Mouse (Mus musculus) neural tube, embryonic 12.5 days (tissue): ENCODE measurements at regions not wholly inside any gene's neighbourhood (a gene's known extent, or its start where the extent isn't known, plus 50 kb on each side); places are given as distances from the start of the nearest gene placed in this dataset.

Source experiments
- ATAC-seq: fragments of 200-750 bp; cut with Nextera tagmentation; 2 replicates; pipeline ENCODE4 v1.8.0; 2017; ENCODE audit warnings: low read depth, mild to moderate bottlenecking, moderate TSS enrichment, moderate library complexity; ENCODE audit not compliant: low FRiP score
- H3K27ac ChIP-seq: fragments of 300-500 bp; sonication (generic); 2 replicates; pipeline ENCODE4 v1.5.1; 2016
- H3K27me3 ChIP-seq: fragments of 300-500 bp; sonication (generic); replicated peaks from 2 replicates; pipeline ENCODE4 v1.6.1; 2016; ENCODE audit warnings: mild to moderate bottlenecking
- H3K36me3 ChIP-seq: fragments of 300-500 bp; sonication (generic); 2 replicates; pipeline ENCODE4 v1.6.1; 2016; ENCODE audit warnings: mild to moderate bottlenecking
- H3K4me1 ChIP-seq: fragments of 300-500 bp; sonication (generic); 2 replicates; pipeline ENCODE4 v1.6.1; 2016
- H3K4me2 ChIP-seq: fragments of 300-500 bp; sonication (generic); replicated peaks from 2 replicates; pipeline ENCODE4 v1.6.1; 2016; ENCODE audit warnings: mild to moderate bottlenecking
- H3K4me3 ChIP-seq: fragments of 300-500 bp; sonication (generic); 2 replicates; pipeline ENCODE4 v1.5.1; 2016
- H3K9ac ChIP-seq: fragments of 300-500 bp; sonication (generic); 2 replicates; pipeline ENCODE4 v1.6.1; 2016; ENCODE audit warnings: mild to moderate bottlenecking
- H3K9me3 ChIP-seq: fragments of 300-500 bp; sonication (generic); 2 replicates; pipeline ENCODE4 v1.6.1; 2016; ENCODE audit warnings: mild to moderate bottlenecking
- WGBS: fragments of 180-500 bp; shearing (Covaris S2); methylation state at CpG from one replicate; pipeline ENCODE4 v1.1.7; 2016; 5-methylcytosine and 5-hydroxymethylcytosine counted together

DNA sequence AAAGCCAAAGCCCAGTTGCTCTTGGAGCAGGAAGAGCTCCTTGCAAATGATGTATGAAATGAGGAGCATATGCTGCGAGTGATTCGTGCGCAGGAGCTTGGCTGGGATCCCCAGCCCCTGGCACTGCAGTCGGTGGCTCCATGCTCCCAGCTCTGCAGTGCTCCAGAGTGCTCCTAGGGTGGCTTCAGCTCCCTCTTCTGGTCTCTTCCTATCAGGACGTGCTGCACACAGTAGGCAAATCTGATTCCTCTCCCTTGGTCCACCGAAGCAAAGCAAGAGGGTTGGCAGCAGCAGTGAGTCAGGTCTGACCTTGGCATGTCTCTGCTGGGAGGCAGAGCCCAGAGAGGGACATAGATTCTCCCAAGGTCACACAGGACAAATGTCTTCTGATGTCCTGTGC lies 130.3 kb upstream of the Zc3h12a start:
- peaks cover 13% of the 10 kb centered on the region for H3K4me1 ChIP-seq
- H3K27me3 ChIP-seq, result no peaks in the 10 kb centered on the region; the same call in 1 of the 2 replicates
- H3K36me3 ChIP-seq, result no peaks in the 10 kb centered on the region
- no peaks in the 10 kb centered on the region for H3K9me3 ChIP-seq
- H3K27ac ChIP-seq, result no peak overlapping the region
- no peak overlapping the region for H3K4me2 ChIP-seq
- H3K4me3 ChIP-seq, result no peak overlapping the region
- no peak overlapping the region for H3K9ac ChIP-seq
- WGBS, result 61% methylated on average over 6 of the region's 6 CpGs
- ATAC-seq, result no peak

DNA sequence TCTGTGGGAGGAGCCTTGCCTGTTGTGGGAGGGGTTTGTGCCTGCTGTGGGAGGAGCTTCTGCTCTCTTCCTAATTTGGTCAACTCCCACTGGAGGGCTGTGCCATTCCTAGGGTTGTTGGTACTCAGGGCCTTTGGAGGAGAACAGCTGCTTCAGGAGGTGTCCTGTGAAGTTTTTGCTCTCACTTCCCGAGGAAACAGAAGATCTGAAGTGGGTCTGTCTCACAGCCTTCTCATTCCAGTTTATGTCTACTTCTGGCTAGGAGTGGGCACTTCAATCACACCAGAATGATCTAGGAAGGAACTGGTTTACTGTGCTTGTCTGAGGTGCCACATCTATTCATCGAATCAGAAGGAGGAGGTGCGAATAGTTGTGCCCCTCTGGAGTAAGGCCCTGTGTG lies 125.5 kb upstream of the Zc3h12a start:
- WGBS, result 83% methylated on average over 3 of the region's 3 CpGs
- ATAC-seq, result no peak
- Histone ChIP-seq H3K4me2 (no peak overlapping the region), H3K4me3 (no peak overlapping the region), H3K9ac (no peak overlapping the region), H3K36me3 (no peaks in the 10 kb centered on the region), H3K9me3 (no peaks in the 10 kb centered on the region), H3K4me1 (no peaks in the 10 kb centered on the region), H3K27me3 (no peaks in the 10 kb centered on the region; the same call in 1 of the 2 replicates), H3K27ac (no peak overlapping the region)

- ATAC-seq, result no peak
- WGBS, result 66% methylated on average over 8 of the region's 8 CpGs
- Histone ChIP-seq H3K4me3 (no peak overlapping the region), H3K36me3 (no peaks in the 10 kb centered on the region), H3K9ac (no peak overlapping the region), H3K9me3 (no peaks in the 10 kb centered on the region), H3K4me2 (no peak overlapping the region), H3K4me1 (no peaks in the 10 kb centered on the region), H3K27me3 (no peaks in the 10 kb centered on the region; the same call in 1 of the 2 replicates), H3K27ac (no peak overlapping the region)
These were observed 124.6 kb upstream of the Zc3h12a start for GRCm38 (mm10) chr4:125252228-125252627.

GRCm38 (mm10) chr4:125249061-125249460 lies 121.4 kb upstream of the Zc3h12a start:
- no peak overlapping the region for H3K4me2 ChIP-seq
- H3K9me3 ChIP-seq, result no peaks in the 10 kb centered on the region
- 72% methylated on average over 7 of the region's 7 CpGs for WGBS
- ATAC-seq, result no peak
- H3K27ac ChIP-seq, result no peak overlapping the region; the same call in 1 of the 2 replicates
- no peaks in the 10 kb centered on the region for H3K4me1 ChIP-seq
- no peak overlapping the region for H3K4me3 ChIP-seq
- no peak overlapping the region for H3K9ac ChIP-seq
- no peaks in the 10 kb centered on the region for H3K36me3 ChIP-seq
- H3K27me3 ChIP-seq, result no peaks in the 10 kb centered on the region

- Histone ChIP-seq H3K9ac (no peak overlapping the region), H3K4me1 (no peaks in the 10 kb centered on the region; the same call in none of the 2 replicates), H3K4me2 (no peak overlapping the region), H3K9me3 (no peaks in the 10 kb centered on the region), H3K27ac (no peak overlapping the region), H3K36me3 (no peaks in the 10 kb centered on the region), H3K4me3 (no peak overlapping the region), H3K27me3 (no peaks in the 10 kb centered on the region)
- ATAC-seq, result no peak
- WGBS, result 14% methylated on average over 5 of the region's 5 CpGs
These were observed 118.5 kb upstream of the Zc3h12a start for GRCm38 (mm10) chr4:125246171-125246570.

DNA sequence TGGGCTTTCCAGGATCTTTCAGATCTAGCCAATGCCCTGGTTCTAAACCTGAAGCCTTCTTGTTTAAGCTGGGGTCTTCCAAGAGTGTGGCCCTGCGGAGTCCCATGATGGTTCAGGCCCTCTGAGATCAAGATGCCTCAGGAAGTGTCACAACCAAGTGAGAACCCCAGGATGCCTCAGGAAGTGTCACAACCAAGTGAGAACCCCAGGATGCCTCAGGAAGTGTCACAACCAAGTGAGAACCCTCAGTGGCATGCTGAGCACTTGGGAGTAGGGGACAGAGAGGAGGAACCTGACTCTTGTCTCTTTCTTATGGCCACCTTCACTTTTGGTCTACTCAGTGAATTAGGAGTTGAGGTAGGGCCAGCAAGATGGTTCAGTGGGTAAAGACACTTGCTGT lies 114.9 kb upstream of the Zc3h12a start:
- H3K4me3 ChIP-seq, result no peak overlapping the region
- H3K9me3 ChIP-seq, result no peaks in the 10 kb centered on the region
- H3K36me3 ChIP-seq, result no peaks in the 10 kb centered on the region
- H3K27ac ChIP-seq, result no peak overlapping the region
- H3K4me1 ChIP-seq, result no peaks in the 10 kb centered on the region; the same call in none of the 2 replicates
- H3K9ac ChIP-seq, result no peak overlapping the region
- no peaks in the 10 kb centered on the region for H3K27me3 ChIP-seq
- no peak for ATAC-seq
- 72% methylated on average over 1 of the region's 1 CpGs for WGBS
- H3K4me2 ChIP-seq, result no peak overlapping the region

GRCm38 (mm10) chr4:125241577-125242262 lies 114.1 kb upstream of the Zc3h12a start:
- no peaks in the 10 kb centered on the region for H3K9me3 ChIP-seq
- H3K4me3 ChIP-seq, result no peak overlapping the region
- H3K36me3 ChIP-seq, result no peaks in the 10 kb centered on the region
- H3K4me2 ChIP-seq, result no peak overlapping the region
- WGBS, result 22% methylated on average over 7 of the region's 7 CpGs
- no peak overlapping the region for H3K9ac ChIP-seq
- H3K27ac ChIP-seq, result no peak overlapping the region
- ATAC-seq, result no peak; the same call in 1 of the 2 replicates
- no peaks in the 10 kb centered on the region for H3K27me3 ChIP-seq
- H3K4me1 ChIP-seq, result no peaks in the 10 kb centered on the region; the same call in none of the 2 replicates

DNA sequence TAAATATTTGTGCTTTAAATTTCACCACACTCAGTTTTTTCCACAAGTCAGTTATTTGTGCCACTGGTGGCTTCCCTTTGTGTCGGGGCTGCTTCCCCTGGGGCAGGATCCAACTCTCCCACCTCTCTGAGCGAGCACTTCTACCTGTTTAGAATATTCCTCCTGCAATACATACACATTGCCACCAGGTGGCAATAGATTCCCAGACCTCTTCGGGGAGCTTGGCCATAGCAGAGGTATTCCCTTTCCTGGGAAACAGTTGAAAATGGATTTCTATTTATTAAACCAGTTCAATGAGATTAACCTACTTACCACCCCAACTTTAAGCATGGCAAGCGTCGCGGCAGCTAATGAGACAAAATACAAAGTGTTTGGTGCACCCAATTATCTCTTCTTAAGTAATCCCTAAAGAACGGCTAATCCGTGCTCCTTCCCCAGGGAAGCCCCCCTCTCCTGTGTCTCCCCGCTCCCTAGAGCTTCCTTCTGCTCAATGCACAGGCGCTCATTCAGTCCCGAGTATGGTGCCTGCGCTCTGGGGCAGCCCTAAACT lies 104.1 kb upstream of the Zc3h12a start:
- Histone ChIP-seq H3K4me3 (no peak overlapping the region), H3K36me3 (no peaks in the 10 kb centered on the region), H3K27ac (no peak overlapping the region), H3K27me3 (0 out of 2 replicates have a peak, but pooled peaks cover 2% of the 10 kb centered on the region), H3K4me1 (no peaks in the 10 kb centered on the region), H3K9me3 (no peaks in the 10 kb centered on the region), H3K4me2 (no peak overlapping the region), H3K9ac (no peak overlapping the region)
- no peak for ATAC-seq
- 32% methylated on average over 12 of the region's 12 CpGs for WGBS

- Histone ChIP-seq H3K9ac (no peak overlapping the region), H3K27ac (no peak overlapping the region), H3K4me3 (no peak overlapping the region), H3K36me3 (no peaks in the 10 kb centered on the region), H3K4me1 (0 out of 2 replicates have a peak, but pooled peaks cover 2% of the 10 kb centered on the region), H3K9me3 (no peaks in the 10 kb centered on the region), H3K4me2 (no peak overlapping the region), H3K27me3 (0 out of 2 replicates have a peak, but pooled peaks cover 6% of the 10 kb centered on the region)
- no peak for ATAC-seq
- WGBS, result 87% methylated on average over 6 of the region's 6 CpGs
These were observed 99.6 kb upstream of the Zc3h12a start for GRCm38 (mm10) chr4:125227194-125227593.

- Histone ChIP-seq H3K27ac (no peak overlapping the region), H3K27me3 (0 out of 2 replicates have a peak, but pooled peaks cover 6% of the 10 kb centered on the region), H3K4me1 (0 out of 2 replicates have a peak, but pooled peaks cover 2% of the 10 kb centered on the region), H3K4me2 (no peak overlapping the region), H3K9me3 (no peaks in the 10 kb centered on the region), H3K36me3 (no peaks in the 10 kb centered on the region), H3K9ac (no peak overlapping the region), H3K4me3 (no peak overlapping the region)
- 43% methylated on average over 6 of the region's 6 CpGs for WGBS
- no peak for ATAC-seq
These were observed 95.3 kb upstream of the Zc3h12a start for GRCm38 (mm10) chr4:125222922-125223321.

GRCm38 (mm10) chr4:125220314-125220713 lies 92.7 kb upstream of the Zc3h12a start:
- no peak overlapping the region for H3K4me2 ChIP-seq
- H3K36me3 ChIP-seq, result no peaks in the 10 kb centered on the region
- 36% methylated on average over 7 of the region's 7 CpGs for WGBS
- 0 out of 2 replicates have a peak, but pooled peaks cover 2% of the 10 kb centered on the region for H3K4me1 ChIP-seq
- no peak for ATAC-seq
- H3K9ac ChIP-seq, result no peak overlapping the region
- H3K27ac ChIP-seq, result no peak overlapping the region
- H3K4me3 ChIP-seq, result no peak overlapping the region
- 0 out of 2 replicates have a peak, but pooled peaks cover 6% of the 10 kb centered on the region for H3K27me3 ChIP-seq
- peaks cover 13% of the 10 kb centered on the region; the same call in 1 of the 2 replicates for H3K9me3 ChIP-seq

- H3K4me2 ChIP-seq, result no peak overlapping the region
- ATAC-seq, result no peak
- 0 out of 2 replicates have a peak, but pooled peaks cover 2% of the 10 kb centered on the region for H3K4me1 ChIP-seq
These were observed 91.6 kb upstream of the Zc3h12a start for GRCm38 (mm10) chr4:125219209-125219608.

More at GRCm38 (mm10) chr4:125219209-125219608, 91.6 kb upstream of the Zc3h12a start:
- 0 out of 2 replicates have a peak, but pooled peaks cover 6% of the 10 kb centered on the region for H3K27me3 ChIP-seq
- H3K36me3 ChIP-seq, result no peaks in the 10 kb centered on the region
- H3K4me3 ChIP-seq, result no peak overlapping the region
- 90% methylated on average over 5 of the region's 5 CpGs for WGBS
- H3K9ac ChIP-seq, result no peak overlapping the region
- H3K27ac ChIP-seq, result no peak overlapping the region
- H3K9me3 ChIP-seq, result peaks cover 13% of the 10 kb centered on the region; the same call in 1 of the 2 replicates
